Mouse (Mus musculus) ES-Bruce4 (cell line): ENCODE results near the gene Cryba4. TPM values are rescaled to one million over a fixed set of nuclear protein-coding genes. Genes with fewer than 3 reads are reported as not detected.
A peak's percentile ranks its signal among the peaks of the same experiment; 100 is the strongest.

Experiments
- H3K27ac ChIP-seq: 2 replicates; pipeline ENCODE4 v1.5.1; 2012; ENCODE audit warnings: low read length, inconsistent platforms; ENCODE audit not compliant: insufficient read depth
- H3K27me3 ChIP-seq: 2 replicates; pipeline ENCODE4 v1.6.1; 2012; ENCODE audit warnings: mild to moderate bottlenecking, low read length, inconsistent platforms; ENCODE audit not compliant: control insufficient read depth, poor library complexity, insufficient read depth, severe bottlenecking
- H3K36me3 ChIP-seq: 2 replicates; pipeline ENCODE4 v1.6.1; 2012; ENCODE audit warnings: inconsistent platforms, mild to moderate bottlenecking, low read length, moderate library complexity; ENCODE audit not compliant: control insufficient read depth, poor library complexity, insufficient read depth, severe bottlenecking
- H3K4me1 ChIP-seq: one replicate; pipeline ENCODE4 v1.8.1; 2011; ENCODE audit warnings: low read length; ENCODE audit not compliant: control insufficient read depth, insufficient read depth
- H3K4me3 ChIP-seq: 2 replicates; pipeline ENCODE4 v1.5.1; 2011; ENCODE audit warnings: low read depth, mild to moderate bottlenecking, low read length
- H3K9ac ChIP-seq: 2 replicates; pipeline ENCODE4 v1.6.1; 2012; ENCODE audit warnings: low read depth, mild to moderate bottlenecking, inconsistent platforms; ENCODE audit not compliant: poor library complexity, severe bottlenecking
- H3K9me3 ChIP-seq: replicated peaks from 2 replicates; pipeline ENCODE4 v1.6.1; 2012; ENCODE audit warnings: mild to moderate bottlenecking, low read length, inconsistent platforms; ENCODE audit not compliant: control insufficient read depth, poor library complexity, insufficient read depth, severe bottlenecking
- CTCF ChIP-seq: IDR thresholded peaks from one replicate; pipeline ENCODE4 v1.8.1; 2011; ENCODE audit warnings: low read depth, low read length
- EP300 ChIP-seq: IDR thresholded peaks from 2 replicates; pipeline ENCODE4 v1.6.1; 2011; ENCODE audit warnings: low read depth, low read length; ENCODE audit not compliant: insufficient read depth
- POLR2A ChIP-seq: IDR thresholded peaks from one replicate; pipeline ENCODE4 v1.8.1; 2011; ENCODE audit warnings: low read length; ENCODE audit not compliant: insufficient read depth
- polyA plus RNA-seq: library from polyadenylated mRNA; stranded (reverse); fragments of >200 nt; gene quantifications from 2 replicates; pipeline ENCODE4 v1.2.4, GENCODE M21; 2011; ENCODE audit warnings: low read depth; ENCODE audit not compliant: missing spikeins, insufficient read depth, insufficient read length

Cryba4 gene
- polyA plus RNA-seq, 1 experiment: not detected

DNA sequence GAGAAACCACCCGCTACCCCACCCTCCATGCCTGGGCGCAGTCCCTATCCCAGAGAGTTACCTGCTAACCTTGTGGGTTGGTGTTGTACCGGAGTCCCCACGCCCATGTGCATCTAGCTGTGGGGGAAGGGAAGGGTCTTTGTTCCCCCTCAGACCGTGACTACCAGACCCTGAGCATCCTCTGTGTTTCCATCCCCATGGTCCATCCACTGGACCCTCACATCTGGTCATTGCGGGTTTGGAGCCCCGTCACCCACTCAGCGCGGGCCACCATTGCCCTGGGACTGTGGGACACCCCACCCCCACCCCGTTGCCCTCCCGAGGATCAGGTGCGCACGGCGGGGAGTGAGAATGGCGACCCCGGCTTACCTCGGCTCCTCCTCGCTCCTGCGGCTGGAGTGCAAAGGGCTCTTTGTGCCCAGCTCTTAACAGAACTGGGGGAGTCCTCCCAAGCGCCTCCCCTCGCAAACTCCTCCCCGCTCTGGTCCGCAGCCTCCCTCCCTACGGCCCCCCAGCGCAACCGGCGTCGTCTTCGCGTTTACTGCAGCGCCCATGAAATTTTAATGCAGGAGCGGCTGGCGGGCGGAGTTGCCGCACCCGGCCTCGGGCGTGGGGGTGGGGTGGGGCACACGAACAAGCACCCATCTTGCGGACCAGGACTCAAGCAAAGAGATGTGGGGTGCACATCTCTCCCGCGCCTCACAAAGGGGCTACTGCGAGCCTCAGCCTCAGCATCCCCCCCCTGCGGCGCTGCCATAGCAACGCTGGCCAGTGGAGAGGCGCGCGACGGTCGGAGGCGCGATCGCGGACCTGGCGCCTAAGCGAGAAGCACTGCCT lies 23.9 kb downstream of the Cryba4 start:
- Histone ChIP-seq H3K27me3 (peaks cover 11% of the 10 kb centered on the region; the same call in 1 of the 2 replicates), H3K4me1 (no peaks in the 10 kb centered on the region), H3K9me3 (no peaks in the 10 kb centered on the region), H3K4me3 (peak overlapping the region; percentile 56), H3K36me3 (no peaks in the 10 kb centered on the region), H3K9ac (no peak overlapping the region), H3K27ac (no peak overlapping the region)
- TF ChIP-seq CTCF: no peak
- no peak for TF ChIP-seq POLR2A
- TF ChIP-seq EP300: no peak

- TF ChIP-seq CTCF: no peak
- no peak for TF ChIP-seq EP300
- no peak for TF ChIP-seq POLR2A
- Histone ChIP-seq H3K4me1 (no peaks in the 10 kb centered on the region), H3K36me3 (no peaks in the 10 kb centered on the region), H3K27ac (no peak overlapping the region), H3K9me3 (no peaks in the 10 kb centered on the region), H3K27me3 (peaks cover 11% of the 10 kb centered on the region; the same call in 1 of the 2 replicates), H3K4me3 (peak overlapping the region; percentile 56; the same call in 1 of the 2 replicates), H3K9ac (no peak overlapping the region)
Measured at GRCm38 (mm10) chr5:112227898-112228239, 24.4 kb downstream of the Cryba4 start.

- Histone ChIP-seq H3K4me1 (no peaks in the 10 kb centered on the region), H3K9ac (no peak overlapping the region; the same call in 1 of the 2 replicates)
Measured at GRCm38 (mm10) chr5:112227354-112227753, 25.0 kb downstream of the Cryba4 start.

DNA sequence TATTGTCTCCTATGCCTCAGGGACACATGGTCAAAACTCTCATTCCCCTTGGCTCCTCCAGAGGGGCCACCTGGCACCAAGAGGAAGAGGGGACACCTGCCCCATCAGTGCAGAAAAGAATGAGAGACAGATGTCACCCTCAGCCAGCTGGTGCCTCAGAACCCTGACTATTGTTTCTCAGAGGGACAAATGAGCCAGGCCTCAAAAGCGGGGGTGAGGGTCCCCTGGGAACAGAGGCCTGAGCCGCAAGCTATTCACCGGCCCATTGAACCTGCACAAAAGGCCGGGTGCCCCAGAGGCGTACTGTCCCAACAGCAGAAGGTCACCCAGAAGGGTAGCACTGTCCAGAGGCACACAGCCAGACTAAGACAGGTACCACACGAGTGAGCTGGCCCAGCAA lies 26.7 kb downstream of the Cryba4 start:
- H3K36me3 ChIP-seq: no peaks in the 10 kb centered on the region
- no peak overlapping the region for H3K27ac ChIP-seq
- H3K27me3 ChIP-seq: peaks cover 11% of the 10 kb centered on the region; the same call in 1 of the 2 replicates
- no peaks in the 10 kb centered on the region for H3K9me3 ChIP-seq
- TF ChIP-seq EP300 (no peak), POLR2A (no peak), CTCF (no peak)
- no peak overlapping the region for H3K9ac ChIP-seq
- no peaks in the 10 kb centered on the region for H3K4me1 ChIP-seq
- H3K4me3 ChIP-seq: no peak overlapping the region

More at GRCm38 (mm10) chr5:112227354-112227753, 25.0 kb downstream of the Cryba4 start:
- no peaks in the 10 kb centered on the region for H3K36me3 ChIP-seq
- H3K4me3 ChIP-seq: peak overlapping the region; percentile 24; the same call in 1 of the 2 replicates
- no peak for TF ChIP-seq CTCF
- TF ChIP-seq POLR2A: no peak
- no peak for TF ChIP-seq EP300
- H3K27me3 ChIP-seq: peaks cover 11% of the 10 kb centered on the region; the same call in 1 of the 2 replicates
- H3K27ac ChIP-seq: no peak overlapping the region
- no peaks in the 10 kb centered on the region for H3K9me3 ChIP-seq

GRCm38 (mm10) chr5:112220203-112220602 lies 32.1 kb downstream of the Cryba4 start:
- Histone ChIP-seq H3K4me3 (no peak overlapping the region), H3K9ac (no peak overlapping the region), H3K27me3 (no peaks in the 10 kb centered on the region), H3K36me3 (no peaks in the 10 kb centered on the region), H3K27ac (no peak overlapping the region), H3K4me1 (peaks cover 2% of the 10 kb centered on the region), H3K9me3 (no peaks in the 10 kb centered on the region)
- TF ChIP-seq EP300: no peak
- no peak for TF ChIP-seq POLR2A
- no peak for TF ChIP-seq CTCF

- H3K27ac ChIP-seq: no peak overlapping the region
Measured at GRCm38 (mm10) chr5:112219398-112219797, 32.9 kb downstream of the Cryba4 start.

More at GRCm38 (mm10) chr5:112219398-112219797, 32.9 kb downstream of the Cryba4 start:
- Histone ChIP-seq H3K9me3 (no peaks in the 10 kb centered on the region), H3K9ac (no peak overlapping the region), H3K27me3 (no peaks in the 10 kb centered on the region), H3K4me3 (no peak overlapping the region), H3K4me1 (peaks cover 2% of the 10 kb centered on the region), H3K36me3 (no peaks in the 10 kb centered on the region)
- no peak for TF ChIP-seq POLR2A
- TF ChIP-seq EP300: no peak
- TF ChIP-seq CTCF: no peak
